Mouse (Mus musculus) embryonic facial prominence, embryonic 14.5 days (tissue): ENCODE results near the gene Vti1b. TPM values are rescaled to one million over a fixed set of nuclear protein-coding genes. Genes with fewer than 3 reads are reported as not detected.

ENCODE experiments used
- ATAC-seq: fragments of 200-750 bp; cut with Nextera tagmentation; 2 replicates; pipeline ENCODE4 v1.8.0; 2017; ENCODE audit warnings: low read depth, moderate number of reproducible peaks, moderate TSS enrichment
- DNase-seq: peaks from one replicate; pipeline ENCODE4 v3.0.0-alpha.2; 2015; ENCODE audit warnings: low spot score
- H3K27ac ChIP-seq: fragments of 300-500 bp; sonication (generic); replicated peaks from 2 replicates; pipeline ENCODE4 v1.5.1; 2014; ENCODE audit warnings: low read depth, mild to moderate bottlenecking, low read length, moderate library complexity
- H3K27me3 ChIP-seq: fragments of 300-500 bp; sonication (generic); replicated peaks from 2 replicates; pipeline ENCODE4 v1.6.1; 2014; ENCODE audit warnings: low read length; ENCODE audit not compliant: control insufficient read depth, insufficient read depth
- H3K36me3 ChIP-seq: fragments of 300-500 bp; sonication (generic); 2 replicates; pipeline ENCODE4 v1.6.1; 2014; ENCODE audit warnings: low read length, mixed read lengths; ENCODE audit not compliant: control insufficient read depth, insufficient read depth
- H3K4me1 ChIP-seq: fragments of 300-500 bp; sonication (generic); 2 replicates; pipeline ENCODE4 v1.6.1; 2014; ENCODE audit warnings: antibody characterized with exemption, low read length; ENCODE audit not compliant: control insufficient read depth, insufficient read depth
- H3K4me2 ChIP-seq: fragments of 300-500 bp; sonication (generic); 2 replicates; pipeline ENCODE4 v1.6.1; 2014; ENCODE audit warnings: low read depth, mild to moderate bottlenecking, low read length, moderate library complexity, mixed read lengths
- H3K4me3 ChIP-seq: fragments of 300-500 bp; sonication (generic); 2 replicates; pipeline ENCODE4 v1.5.1; 2014; ENCODE audit warnings: low read depth, mild to moderate bottlenecking, low read length
- H3K9ac ChIP-seq: fragments of 300-500 bp; sonication (generic); 2 replicates; pipeline ENCODE4 v1.6.1; 2014; ENCODE audit warnings: low read depth, mild to moderate bottlenecking, low read length, moderate library complexity, mixed read lengths
- H3K9me3 ChIP-seq: fragments of 300-500 bp; sonication (generic); 2 replicates; pipeline ENCODE4 v1.6.1; 2016; ENCODE audit warnings: low read length; ENCODE audit not compliant: control insufficient read depth
- WGBS: fragments of 180-500 bp; shearing (Covaris S2); extraction: QIAGEN DNeasy Blood & Tissue Kit; methylation state at CpG from one replicate; pipeline ENCODE4 v1.1.7; 2014; 5-methylcytosine and 5-hydroxymethylcytosine counted together
- polyA plus RNA-seq: library from polyadenylated mRNA; unstranded; fragments of >200 nt; fragmentation: Nextera tagmentation; extraction: Ambion mirVana; gene quantifications from 2 replicates; pipeline ENCODE4 v1.2.1, GENCODE M21; 2014

Gene Vti1b
- polyA plus RNA-seq = 86.7 and 91.5 TPM in 2 replicates

DNA sequence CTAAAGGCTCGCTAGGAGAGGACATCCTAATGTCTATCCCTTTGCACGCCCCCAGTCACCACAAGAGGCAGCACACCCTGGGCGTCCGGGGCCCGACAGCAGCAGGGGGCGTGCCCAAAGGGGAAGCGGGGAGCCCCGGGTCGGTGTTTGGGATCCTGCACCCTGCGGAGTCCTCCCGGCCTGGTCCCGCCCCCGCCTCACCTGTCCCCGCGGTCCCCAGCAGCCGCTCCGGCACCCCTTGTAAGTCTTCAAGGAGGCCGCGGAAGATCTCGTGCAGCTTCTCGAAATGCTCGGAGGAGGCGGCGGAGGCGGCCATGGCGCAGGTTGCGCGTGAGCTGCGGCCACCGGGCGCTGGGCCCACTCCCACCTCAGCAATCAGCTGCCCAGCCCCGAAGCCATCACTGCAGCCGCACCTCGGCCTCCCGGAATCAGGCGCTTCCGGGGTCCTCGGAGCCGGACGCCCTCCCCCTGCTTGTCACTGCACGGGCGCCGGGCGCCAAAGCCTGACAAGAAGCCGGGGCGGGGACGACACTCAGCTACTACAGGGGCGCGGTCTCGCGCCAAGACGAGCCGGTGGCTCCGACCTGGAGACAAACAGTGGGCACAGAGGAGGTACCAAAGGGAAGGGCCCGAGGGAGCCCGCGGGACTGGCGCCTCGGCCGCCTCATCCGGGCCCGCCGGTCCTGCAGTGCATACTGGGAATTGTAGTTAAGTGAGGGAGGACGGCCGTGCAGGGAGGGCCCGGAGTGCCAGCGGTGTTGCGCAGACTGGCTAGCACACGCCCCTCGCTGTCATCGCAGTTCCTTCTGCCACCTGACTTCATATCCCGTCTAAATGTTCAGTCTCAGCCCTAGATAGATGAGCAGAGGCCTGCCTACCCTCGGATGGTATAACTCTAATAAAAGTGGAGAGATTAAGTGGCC lies at the start of gene Vti1b:
Vti1b (minus strand) TSS at position 649 of the 923 bp plus-strand sequence.
- Histone ChIP-seq H3K27me3 (no peaks in the 10 kb centered on the region), H3K9ac (peak within 1 kb of the TSS; percentile 90), H3K4me1 (peaks cover 5% of the 10 kb centered on the region; the same call in 1 of the 2 replicates), H3K36me3 (peaks cover 19% of the 10 kb centered on the region), H3K27ac (peak within 1 kb of the TSS; percentile 93), H3K4me3 (peak within 1 kb of the TSS; percentile 70), H3K4me2 (peak within 1 kb of the TSS; percentile 72), H3K9me3 (no peaks in the 10 kb centered on the region)
- DNase-seq = peak; percentile 95
- 1% methylated on average over 38 of the region's 73 CpGs for WGBS
- peak; percentile 98 for ATAC-seq

GRCm38 (mm10) chr12:79217511-79217910 lies 45.0 kb upstream of the Vti1b start:
- ATAC-seq = no peak
- Histone ChIP-seq H3K9me3 (no peaks in the 10 kb centered on the region), H3K27me3 (no peaks in the 10 kb centered on the region), H3K4me3 (no peak overlapping the region), H3K36me3 (no peaks in the 10 kb centered on the region), H3K9ac (no peak overlapping the region), H3K4me1 (no peaks in the 10 kb centered on the region), H3K4me2 (no peak overlapping the region), H3K27ac (no peak overlapping the region)
- no peak for DNase-seq
- 63% methylated on average over 5 of the region's 5 CpGs for WGBS

- Histone ChIP-seq H3K9me3 (no peaks in the 10 kb centered on the region), H3K27ac (no peak overlapping the region), H3K9ac (no peak overlapping the region), H3K4me3 (no peak overlapping the region), H3K4me1 (peaks cover 6% of the 10 kb centered on the region; the same call in 1 of the 2 replicates), H3K27me3 (no peaks in the 10 kb centered on the region), H3K36me3 (no peaks in the 10 kb centered on the region), H3K4me2 (no peak overlapping the region)
- WGBS = 80% methylated on average over 8 of the region's 8 CpGs
- DNase-seq (no peak), ATAC-seq (no peak)
Observed at GRCm38 (mm10) chr12:79211447-79211846, 39.0 kb upstream of the Vti1b start.

- peak; percentile 76; the same call in 1 of the 2 replicates for ATAC-seq
Observed at GRCm38 (mm10) chr12:79208703-79209464, 36.4 kb upstream of the Vti1b start, which contains the start of gene Rdh12. Gene Rdh12 (plus strand): TSS chr12:79208914.

DNA sequence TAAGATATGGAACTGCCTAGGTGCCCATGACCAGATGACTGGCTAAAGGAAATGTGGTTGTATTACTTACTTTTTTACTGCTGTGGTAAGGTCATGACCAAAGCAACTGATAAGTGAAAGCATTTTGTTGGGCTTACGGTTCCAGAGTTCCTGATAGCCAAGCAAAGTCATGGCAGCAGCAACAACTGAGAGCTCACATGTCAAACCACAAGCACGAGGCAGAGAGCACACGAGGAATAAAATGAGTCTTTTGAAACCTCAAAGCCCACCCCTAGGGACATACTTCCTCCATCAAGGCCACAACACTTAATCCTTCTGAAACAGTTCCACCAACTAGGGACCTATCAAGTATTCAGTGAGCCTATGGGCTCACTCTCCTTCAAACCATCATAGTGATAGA lies 29.4 kb upstream of the Vti1b start:
- H3K4me1 ChIP-seq = no peaks in the 10 kb centered on the region
- ATAC-seq (no peak), DNase-seq (no peak)
- no peaks in the 10 kb centered on the region for H3K9me3 ChIP-seq
- WGBS = 61% methylated on average over 3 of the region's 3 CpGs
- no peak overlapping the region for H3K4me2 ChIP-seq
- no peaks in the 10 kb centered on the region for H3K36me3 ChIP-seq
- no peak overlapping the region for H3K4me3 ChIP-seq
- H3K27me3 ChIP-seq = no peaks in the 10 kb centered on the region
- no peak overlapping the region for H3K9ac ChIP-seq
- no peak overlapping the region for H3K27ac ChIP-seq

More at GRCm38 (mm10) chr12:79208703-79209464, 36.4 kb upstream of the Vti1b start, which contains the start of gene Rdh12:
- Histone ChIP-seq H3K4me2 (peak within 1 kb of the TSS; percentile 59), H3K9ac (peak within 1 kb of the TSS; percentile 48), H3K36me3 (no peaks in the 10 kb centered on the region), H3K27ac (no peak within 1 kb of the TSS), H3K27me3 (no peaks in the 10 kb centered on the region), H3K4me3 (peak within 1 kb of the TSS; percentile 39), H3K9me3 (no peaks in the 10 kb centered on the region), H3K4me1 (peaks cover 6% of the 10 kb centered on the region; the same call in 1 of the 2 replicates)
- WGBS = 4% methylated on average over 13 of the region's 13 CpGs
- peak; percentile 65 for DNase-seq

- Histone ChIP-seq H3K4me2 (no peak overlapping the region), H3K4me3 (no peak overlapping the region), H3K36me3 (no peaks in the 10 kb centered on the region), H3K27me3 (no peaks in the 10 kb centered on the region), H3K9me3 (no peaks in the 10 kb centered on the region), H3K4me1 (no peaks in the 10 kb centered on the region; the same call in 1 of the 2 replicates), H3K27ac (no peak overlapping the region), H3K9ac (no peak overlapping the region)
- ATAC-seq (no peak), DNase-seq (no peak)
- 89% methylated on average over 5 of the region's 5 CpGs for WGBS
Observed at GRCm38 (mm10) chr12:79197105-79197504, 24.6 kb upstream of the Vti1b start.

DNA sequence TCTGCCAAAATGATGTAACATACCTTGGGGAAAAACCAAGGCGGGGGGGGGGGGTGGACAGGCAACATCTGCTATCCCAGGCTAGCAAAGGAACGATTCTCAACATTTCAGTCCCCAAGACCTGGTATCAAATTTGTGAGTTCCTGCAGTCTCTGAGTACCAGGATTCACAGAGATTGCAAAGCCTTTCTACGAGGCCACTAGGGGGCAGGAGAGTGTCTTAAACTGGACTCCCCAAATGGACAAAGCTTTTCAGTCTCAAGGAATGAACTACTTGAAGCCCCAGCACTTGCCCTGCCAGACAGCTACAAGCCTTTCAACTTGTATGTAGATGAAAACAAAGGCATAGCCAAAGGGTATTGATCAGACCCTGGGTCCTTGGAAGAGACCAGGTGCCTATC lies 21.0 kb upstream of the Vti1b start:
- WGBS = 4% methylated on average over 3 of the region's 3 CpGs
- Histone ChIP-seq H3K4me3 (no peak overlapping the region), H3K4me2 (no peak overlapping the region), H3K9me3 (no peaks in the 10 kb centered on the region), H3K36me3 (peaks cover 1% of the 10 kb centered on the region; the same call in 1 of the 2 replicates), H3K4me1 (peaks cover 8% of the 10 kb centered on the region; the same call in 1 of the 2 replicates), H3K27ac (no peak overlapping the region), H3K27me3 (no peaks in the 10 kb centered on the region), H3K9ac (no peak overlapping the region)
- DNase-seq (peak; percentile 80), ATAC-seq (no peak)

DNA sequence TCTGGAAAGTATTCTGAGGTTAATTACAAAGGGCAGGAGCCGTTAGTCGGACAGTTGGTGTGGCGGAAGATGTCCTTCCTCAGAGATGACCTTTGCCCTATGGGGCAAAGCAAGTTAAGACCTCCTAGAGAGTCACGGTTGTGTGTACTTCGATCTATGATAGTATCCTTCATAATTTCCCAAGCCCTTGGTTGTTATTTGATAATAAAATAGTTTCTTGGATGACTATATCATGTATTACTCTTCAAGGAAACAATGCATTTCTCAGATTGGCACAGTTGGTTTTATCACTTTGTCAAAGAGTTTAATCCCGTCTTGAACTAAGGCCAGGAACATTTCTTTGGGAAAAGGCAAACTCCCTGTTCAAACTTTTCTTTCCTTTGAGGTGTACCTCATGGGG lies 19.7 kb upstream of the Vti1b start, which contains the start of gene Rdh11:
Rdh11 (minus strand) TSS at position 101 of the 400 bp plus-strand sequence.
- Histone ChIP-seq H3K4me3 (peak within 1 kb of the TSS; percentile 68), H3K4me1 (peaks cover 8% of the 10 kb centered on the region; the same call in 1 of the 2 replicates), H3K4me2 (peak within 1 kb of the TSS; percentile 86), H3K9ac (peak within 1 kb of the TSS; percentile 78), H3K27ac (peak within 1 kb of the TSS; percentile 45; the same call in 1 of the 2 replicates), H3K9me3 (no peaks in the 10 kb centered on the region), H3K27me3 (no peaks in the 10 kb centered on the region), H3K36me3 (peaks cover 14% of the 10 kb centered on the region)
- WGBS = 64% methylated on average over 6 of the region's 6 CpGs
- DNase-seq (no peak), ATAC-seq (no peak)
